Mouse (Mus musculus) midbrain, embryonic 13.5 days (tissue): ENCODE measurements around the gene Ccdc157. TPM values are rescaled to one million over a fixed set of nuclear protein-coding genes. Genes with fewer than 3 reads are reported as not detected.
A peak's percentile ranks its signal among the peaks of the same experiment; 100 is the strongest.

ENCODE experiments used
- ATAC-seq: fragments of 200-750 bp; cut with Nextera tagmentation; 2 replicates; pipeline ENCODE4 v1.8.0; 2017; ENCODE audit warnings: mild to moderate bottlenecking, moderate TSS enrichment, moderate library complexity
- H3K27ac ChIP-seq: fragments of 300-500 bp; sonication (generic); 2 replicates; pipeline ENCODE4 v1.5.1; 2015; ENCODE audit warnings: inconsistent platforms, mild to moderate bottlenecking, moderate library complexity
- H3K27me3 ChIP-seq: fragments of 300-500 bp; sonication (generic); 2 replicates; pipeline ENCODE4 v1.6.1; 2015; ENCODE audit warnings: mild to moderate bottlenecking, inconsistent platforms
- H3K36me3 ChIP-seq: fragments of 300-500 bp; sonication (generic); 2 replicates; pipeline ENCODE4 v1.6.1; 2015; ENCODE audit warnings: mild to moderate bottlenecking, inconsistent platforms
- H3K4me1 ChIP-seq: fragments of 300-500 bp; sonication (generic); replicated peaks from 2 replicates; pipeline ENCODE4 v1.6.1; 2015; ENCODE audit warnings: inconsistent platforms
- H3K4me2 ChIP-seq: fragments of 300-500 bp; sonication (generic); replicated peaks from 2 replicates; pipeline ENCODE4 v1.6.1; 2015; ENCODE audit warnings: moderate library complexity, mild to moderate bottlenecking, inconsistent platforms
- H3K4me3 ChIP-seq: fragments of 300-500 bp; sonication (generic); replicated peaks from 2 replicates; pipeline ENCODE4 v1.5.1; 2015; ENCODE audit warnings: mild to moderate bottlenecking, inconsistent platforms
- H3K9ac ChIP-seq: fragments of 300-500 bp; sonication (generic); replicated peaks from 2 replicates; pipeline ENCODE4 v1.6.1; 2015; ENCODE audit warnings: mild to moderate bottlenecking, inconsistent platforms
- H3K9me3 ChIP-seq: fragments of 300-500 bp; sonication (generic); 2 replicates; pipeline ENCODE4 v1.6.1; 2016; ENCODE audit warnings: mild to moderate bottlenecking, inconsistent platforms
- WGBS: fragments of 180-500 bp; shearing (Covaris S2); methylation state at CpG from one replicate; pipeline ENCODE4 v1.1.7; 2015; 5-methylcytosine and 5-hydroxymethylcytosine counted together
- polyA plus RNA-seq: library from polyadenylated mRNA; unstranded; fragments of >200 nt; fragmentation: Nextera tagmentation; extraction: Ambion mirVana; gene quantifications from 2 replicates; pipeline ENCODE4 v1.2.1, GENCODE M21; 2015

Gene Ccdc157
- 6.8 and 8.1 TPM in 2 replicates for polyA plus RNA-seq

GRCm38 (mm10) chr11:4159808-4160708 is at the start of gene Ccdc157, which contains the start of gene Sf3a1:
Gene Ccdc157 (minus strand): TSS chr11:4160293.
Gene Sf3a1 (plus strand): TSS chr11:4160350.
- H3K4me1 ChIP-seq: peaks cover 55% of the 10 kb centered on the region
- H3K27me3 ChIP-seq: no peaks in the 10 kb centered on the region
- peaks cover 35% of the 10 kb centered on the region for H3K36me3 ChIP-seq
- 2% methylated on average over 54 of the region's 54 CpGs for WGBS
- peak within 1 kb of the TSS; percentile 91 for H3K9ac ChIP-seq
- H3K4me3 ChIP-seq: peak within 1 kb of the TSS; percentile 91
- peak within 1 kb of the TSS; percentile 86 for H3K4me2 ChIP-seq
- peak within 1 kb of the TSS; percentile 93 for H3K27ac ChIP-seq
- ATAC-seq: peak; percentile 98
- no peaks in the 10 kb centered on the region for H3K9me3 ChIP-seq

- no peak for ATAC-seq
- no peak overlapping the region for H3K4me2 ChIP-seq
- H3K4me1 ChIP-seq: no peaks in the 10 kb centered on the region
- peaks cover 81% of the 10 kb centered on the region for H3K36me3 ChIP-seq
- no peak overlapping the region for H3K27ac ChIP-seq
- H3K9me3 ChIP-seq: no peaks in the 10 kb centered on the region
- H3K27me3 ChIP-seq: no peaks in the 10 kb centered on the region
- WGBS: 82% methylated on average over 5 of the region's 5 CpGs
- H3K9ac ChIP-seq: no peak overlapping the region
- no peak overlapping the region for H3K4me3 ChIP-seq
Measured at GRCm38 (mm10) chr11:4209556-4209955, 49.5 kb upstream of the Ccdc157 start.

- Histone ChIP-seq H3K9ac (no peak overlapping the region), H3K27ac (no peak overlapping the region), H3K9me3 (no peaks in the 10 kb centered on the region), H3K4me3 (no peak overlapping the region), H3K4me1 (no peaks in the 10 kb centered on the region), H3K4me2 (no peak overlapping the region), H3K27me3 (no peaks in the 10 kb centered on the region), H3K36me3 (peaks cover 62% of the 10 kb centered on the region)
- no peak for ATAC-seq
- 92% methylated on average over 9 of the region's 9 CpGs for WGBS
Measured at GRCm38 (mm10) chr11:4207655-4208054, 47.6 kb upstream of the Ccdc157 start.

- no peak for ATAC-seq
- no peak overlapping the region for H3K4me2 ChIP-seq
- no peaks in the 10 kb centered on the region for H3K27me3 ChIP-seq
- no peak overlapping the region for H3K4me3 ChIP-seq
- H3K27ac ChIP-seq: no peak overlapping the region
- H3K36me3 ChIP-seq: peaks cover 55% of the 10 kb centered on the region
- 84% methylated on average over 6 of the region's 6 CpGs for WGBS
- no peaks in the 10 kb centered on the region for H3K9me3 ChIP-seq
- no peak overlapping the region for H3K9ac ChIP-seq
- no peaks in the 10 kb centered on the region for H3K4me1 ChIP-seq
Measured at GRCm38 (mm10) chr11:4206563-4206962, 46.5 kb upstream of the Ccdc157 start.

DNA sequence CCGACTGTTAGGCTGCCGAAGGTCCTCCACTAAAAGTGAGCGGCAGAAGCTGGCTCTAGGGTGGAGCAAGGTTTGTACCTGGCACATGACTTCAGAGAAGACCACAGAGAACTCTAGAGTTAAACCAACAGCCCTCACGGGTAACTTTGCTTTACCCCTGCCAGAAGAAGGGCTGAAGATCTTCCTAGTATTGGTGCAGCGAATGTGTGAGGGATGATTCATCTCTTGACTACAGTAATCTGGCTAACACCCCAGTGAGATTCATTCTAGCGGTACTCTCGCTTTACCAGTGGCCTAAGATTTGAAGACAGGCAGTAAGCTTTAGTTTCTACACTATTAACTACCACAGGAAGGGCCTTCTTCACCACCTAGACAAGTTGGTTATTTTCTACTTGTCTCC is 45.9 kb upstream of the Ccdc157 start:
- Histone ChIP-seq H3K27me3 (no peaks in the 10 kb centered on the region), H3K4me1 (no peaks in the 10 kb centered on the region), H3K36me3 (peaks cover 48% of the 10 kb centered on the region), H3K9me3 (no peaks in the 10 kb centered on the region), H3K4me2 (no peak overlapping the region), H3K27ac (no peak overlapping the region), H3K4me3 (no peak overlapping the region), H3K9ac (no peak overlapping the region)
- WGBS: 94% methylated on average over 7 of the region's 7 CpGs
- ATAC-seq: no peak

- no peak overlapping the region for H3K27ac ChIP-seq
- no peak overlapping the region for H3K9ac ChIP-seq
- H3K9me3 ChIP-seq: no peaks in the 10 kb centered on the region
- peaks cover 43% of the 10 kb centered on the region for H3K36me3 ChIP-seq
- WGBS: 85% methylated on average over 5 of the region's 5 CpGs
- H3K4me3 ChIP-seq: no peak overlapping the region
- no peaks in the 10 kb centered on the region for H3K4me1 ChIP-seq
- ATAC-seq: no peak
- H3K27me3 ChIP-seq: no peaks in the 10 kb centered on the region
- no peak overlapping the region for H3K4me2 ChIP-seq
Measured at GRCm38 (mm10) chr11:4205097-4205655, 45.1 kb upstream of the Ccdc157 start.

- ATAC-seq: no peak
- Histone ChIP-seq H3K27me3 (no peaks in the 10 kb centered on the region), H3K4me3 (no peak overlapping the region), H3K4me2 (no peak overlapping the region), H3K4me1 (no peaks in the 10 kb centered on the region), H3K9ac (no peak overlapping the region), H3K36me3 (peaks cover 30% of the 10 kb centered on the region), H3K9me3 (no peaks in the 10 kb centered on the region), H3K27ac (no peak overlapping the region)
- 62% methylated on average over 2 of the region's 2 CpGs for WGBS
Measured at GRCm38 (mm10) chr11:4203705-4204074, 43.6 kb upstream of the Ccdc157 start.

DNA sequence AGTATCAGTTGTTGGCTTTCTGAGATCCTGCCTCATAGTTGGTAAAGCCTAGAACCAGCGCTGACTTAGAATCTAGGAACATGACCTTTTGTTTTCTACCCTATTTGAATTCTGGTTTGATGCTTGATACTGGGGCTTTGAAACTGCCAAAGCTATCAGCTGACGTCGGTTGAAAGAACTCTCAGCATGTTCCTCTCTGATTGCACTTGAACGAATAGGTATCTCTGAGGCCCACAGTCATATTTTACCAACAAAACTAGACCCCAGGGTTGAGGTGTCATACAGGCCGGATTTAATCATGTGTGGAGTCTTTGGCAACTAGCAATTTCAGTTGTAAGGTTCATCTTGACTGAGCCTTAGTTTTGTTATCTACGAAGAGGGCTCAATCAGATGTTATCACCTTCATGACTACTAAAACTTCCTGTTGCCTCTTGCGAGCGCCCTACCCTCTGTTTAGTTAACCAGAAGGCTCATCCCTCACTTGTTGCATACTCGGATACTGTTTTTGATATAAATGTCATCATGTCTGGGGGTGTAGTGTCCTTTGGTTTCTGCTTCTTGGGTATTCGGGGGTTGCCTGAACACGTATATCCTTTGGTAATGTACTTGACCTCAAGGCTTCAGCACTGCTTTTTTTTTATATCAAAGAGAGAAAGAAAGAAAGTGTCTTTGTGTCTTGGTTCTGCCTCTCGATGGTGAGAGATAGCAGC is 43.1 kb upstream of the Ccdc157 start:
- peaks cover 25% of the 10 kb centered on the region for H3K36me3 ChIP-seq
- no peaks in the 10 kb centered on the region for H3K27me3 ChIP-seq
- H3K4me2 ChIP-seq: no peak overlapping the region
- 87% methylated on average over 12 of the region's 12 CpGs for WGBS
- H3K4me3 ChIP-seq: no peak overlapping the region
- H3K27ac ChIP-seq: no peak overlapping the region
- no peak for ATAC-seq
- no peaks in the 10 kb centered on the region for H3K4me1 ChIP-seq
- H3K9ac ChIP-seq: no peak overlapping the region
- H3K9me3 ChIP-seq: no peaks in the 10 kb centered on the region

DNA sequence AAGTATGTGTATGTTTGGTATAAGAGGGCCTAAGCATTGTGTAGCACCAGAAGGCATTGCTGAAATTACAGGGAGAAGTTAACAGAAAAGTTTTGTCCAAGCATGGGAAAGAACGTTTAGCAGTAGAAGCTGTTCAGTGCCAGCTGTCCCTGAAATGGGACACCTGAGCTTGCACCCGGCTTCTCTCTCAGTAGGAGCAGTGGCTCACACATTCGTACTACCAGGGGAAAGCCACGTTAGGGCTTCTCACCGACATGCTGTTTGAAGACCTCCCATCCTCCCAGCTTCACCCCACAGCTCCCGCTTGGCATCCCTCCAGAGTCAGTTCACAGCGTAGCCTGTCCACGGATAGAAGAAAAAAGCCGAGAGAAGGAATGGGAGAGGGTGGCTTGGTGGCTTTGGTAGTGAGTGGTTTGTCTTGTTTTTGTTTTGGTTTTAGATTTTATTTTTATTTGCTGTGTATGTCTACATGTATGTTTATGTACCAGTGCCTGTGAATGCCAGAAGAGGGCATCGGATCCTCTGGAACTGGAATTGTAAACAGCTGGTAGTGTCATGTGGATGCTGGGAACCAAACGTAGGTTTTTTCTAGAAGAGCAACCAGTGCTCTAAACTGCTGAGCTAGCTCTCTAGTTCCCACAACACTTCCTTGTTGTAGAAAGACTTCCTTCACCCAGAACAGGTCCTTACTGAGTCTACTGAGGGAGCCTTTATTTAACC is 42.0 kb upstream of the Ccdc157 start:
- no peak overlapping the region for H3K27ac ChIP-seq
- no peaks in the 10 kb centered on the region for H3K27me3 ChIP-seq
- H3K4me1 ChIP-seq: no peaks in the 10 kb centered on the region
- 81% methylated on average over 11 of the region's 11 CpGs for WGBS
- H3K36me3 ChIP-seq: peaks cover 14% of the 10 kb centered on the region
- no peak for ATAC-seq
- no peak overlapping the region for H3K9ac ChIP-seq
- no peak overlapping the region for H3K4me2 ChIP-seq
- H3K9me3 ChIP-seq: no peaks in the 10 kb centered on the region
- H3K4me3 ChIP-seq: no peak overlapping the region

DNA sequence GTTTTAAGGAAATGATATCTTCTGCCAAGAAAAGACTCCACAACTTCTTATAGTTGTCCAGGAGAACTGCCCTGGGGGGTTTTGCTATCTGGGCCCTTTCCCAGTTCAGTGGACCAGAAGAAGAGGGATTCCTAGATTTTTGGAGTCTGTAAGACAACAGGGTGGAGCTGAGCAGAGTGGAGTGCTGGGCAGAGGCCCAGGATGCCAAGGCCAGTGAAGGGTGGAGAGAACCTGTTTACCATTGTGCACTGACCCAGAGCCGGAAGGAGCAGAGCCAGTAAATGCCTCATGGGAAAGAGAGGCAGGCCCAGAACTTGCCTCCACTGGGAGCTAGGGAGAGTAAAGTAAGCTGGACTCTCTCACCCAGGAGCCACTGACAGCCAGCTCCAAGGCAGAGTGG is 37.6 kb upstream of the Ccdc157 start:
- Histone ChIP-seq H3K4me2 (no peak overlapping the region), H3K9ac (no peak overlapping the region), H3K27me3 (no peaks in the 10 kb centered on the region), H3K9me3 (no peaks in the 10 kb centered on the region), H3K36me3 (0 out of 2 replicates have a peak, but pooled peaks cover 3% of the 10 kb centered on the region), H3K4me1 (no peaks in the 10 kb centered on the region), H3K27ac (no peak overlapping the region), H3K4me3 (no peak overlapping the region)
- WGBS: 67% methylated on average over 1 of the region's 1 CpGs
- ATAC-seq: no peak

GRCm38 (mm10) chr11:4196636-4197035 is 36.5 kb upstream of the Ccdc157 start:
- WGBS: 79% methylated on average over 8 of the region's 8 CpGs
- Histone ChIP-seq H3K9me3 (no peaks in the 10 kb centered on the region), H3K4me2 (no peak overlapping the region), H3K4me1 (no peaks in the 10 kb centered on the region), H3K27me3 (no peaks in the 10 kb centered on the region), H3K9ac (no peak overlapping the region), H3K36me3 (no peaks in the 10 kb centered on the region), H3K27ac (no peak overlapping the region), H3K4me3 (no peak overlapping the region)
- no peak for ATAC-seq
